Mouse (Mus musculus) liver, postnatal 0 days (tissue): Measurements from ENCODE around the gene Mad1l1.

Source experiments
- CTCF ChIP-seq: sonication (generic); IDR thresholded peaks from 2 replicates; pipeline ENCODE4 v1.5.1; 2016; ENCODE audit warnings: antibody characterized with exemption, low read depth
- EP300 ChIP-seq: IDR thresholded peaks from 2 replicates; pipeline ENCODE4 v1.6.1; 2016; ENCODE audit warnings: antibody characterized with exemption, low read depth, mild to moderate bottlenecking

GRCm38 (mm10) chr5:140151180-140151579 lies 170.2 kb downstream of the Mad1l1 start:
- TF ChIP-seq CTCF (no peak), EP300 (no peak)
